Mouse (Mus musculus): ENCODE measurements at regions not wholly inside any gene's neighbourhood (a gene's known extent, or its start where the extent isn't known, plus 50 kb on each side); places are given as distances from the start of the nearest gene placed in this dataset.

DNA sequence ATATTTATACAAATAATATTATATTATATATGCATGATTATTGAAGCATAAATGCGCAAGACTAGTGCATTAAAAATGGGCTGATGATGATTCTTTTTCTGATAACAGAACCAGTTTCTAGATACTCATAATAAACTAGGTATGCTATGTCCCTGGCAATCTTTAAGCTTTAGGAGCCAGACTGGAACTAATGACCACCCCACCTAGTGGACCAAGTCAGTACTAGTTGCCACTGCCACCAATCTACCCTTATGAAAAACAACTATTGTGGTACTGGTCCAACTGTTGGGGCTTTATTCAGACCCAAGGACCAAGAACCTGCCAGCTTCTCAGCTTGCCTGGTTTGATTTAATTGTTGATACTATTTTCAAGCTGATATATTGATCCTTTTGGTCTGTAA is 722.8 kb downstream of the Dach1 start:
- DNase-seq (ENCODE audit: low spot score): no peak

GRCm38 (mm10) chr14:97440326-97440725 is 729.2 kb downstream of the Dach1 start:
- peak; percentile 12 for DNase-seq (ENCODE audit: low spot score)

- no peak for DNase-seq (ENCODE audit: low spot score)
Measured at GRCm38 (mm10) chr14:97435453-97436233, 733.9 kb downstream of the Dach1 start.

DNA sequence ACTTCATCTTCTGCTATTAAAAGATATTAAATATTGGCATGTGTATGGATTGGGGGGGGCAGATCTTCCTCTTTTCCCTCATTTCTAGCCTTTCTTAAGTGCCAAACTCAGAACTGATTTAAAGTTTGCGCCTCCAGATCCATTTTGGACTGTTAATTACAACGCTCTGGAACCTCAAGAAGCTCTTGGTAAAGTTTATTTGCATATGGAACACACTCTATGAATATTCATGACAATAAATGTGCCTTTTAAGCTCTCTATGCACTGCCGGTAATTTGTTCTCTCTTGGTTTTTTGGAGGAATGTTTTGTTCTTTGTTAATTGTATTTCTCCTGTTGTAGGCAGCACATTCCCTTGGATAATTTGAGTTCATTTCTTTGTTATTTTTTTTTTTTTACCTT is 738.3 kb downstream of the Dach1 start:
- DNase-seq (ENCODE audit: low spot score): no peak

DNA sequence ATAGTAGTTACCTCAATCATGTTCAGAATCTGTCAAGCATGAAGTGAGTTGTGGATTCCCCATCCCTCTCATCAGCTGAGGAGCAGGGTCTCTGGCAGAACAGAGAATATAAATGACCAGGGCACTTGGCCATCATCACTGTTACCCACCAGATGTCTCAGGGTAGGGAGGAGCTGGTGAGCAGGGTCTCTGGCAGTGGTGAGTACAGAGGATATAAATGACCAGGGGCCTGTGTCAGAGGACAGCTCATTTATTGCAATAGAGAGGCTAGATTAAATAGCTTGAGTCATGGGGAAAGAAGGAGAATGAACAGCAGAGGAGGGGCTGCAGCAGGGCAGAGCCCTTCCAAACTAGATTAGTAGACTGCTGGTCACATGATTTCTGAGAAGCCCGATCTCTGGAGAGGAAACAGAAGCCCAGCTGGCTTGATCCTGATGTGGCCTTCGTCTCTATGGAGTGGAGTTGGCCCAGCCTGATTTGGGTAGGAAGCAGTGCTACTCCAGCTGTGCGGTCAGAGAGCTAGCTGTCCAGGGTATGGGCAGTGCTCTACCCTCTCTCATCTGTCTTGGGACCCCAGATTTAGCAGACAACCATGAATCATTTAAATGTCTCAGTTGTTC is 766.3 kb downstream of the Dach1 start:
- peak; percentile 20 for DNase-seq (ENCODE audit: low spot score)

GRCm38 (mm10) chr14:97396385-97396784 is 773.2 kb downstream of the Dach1 start:
- DNase-seq (ENCODE audit: low spot score): no peak

DNA sequence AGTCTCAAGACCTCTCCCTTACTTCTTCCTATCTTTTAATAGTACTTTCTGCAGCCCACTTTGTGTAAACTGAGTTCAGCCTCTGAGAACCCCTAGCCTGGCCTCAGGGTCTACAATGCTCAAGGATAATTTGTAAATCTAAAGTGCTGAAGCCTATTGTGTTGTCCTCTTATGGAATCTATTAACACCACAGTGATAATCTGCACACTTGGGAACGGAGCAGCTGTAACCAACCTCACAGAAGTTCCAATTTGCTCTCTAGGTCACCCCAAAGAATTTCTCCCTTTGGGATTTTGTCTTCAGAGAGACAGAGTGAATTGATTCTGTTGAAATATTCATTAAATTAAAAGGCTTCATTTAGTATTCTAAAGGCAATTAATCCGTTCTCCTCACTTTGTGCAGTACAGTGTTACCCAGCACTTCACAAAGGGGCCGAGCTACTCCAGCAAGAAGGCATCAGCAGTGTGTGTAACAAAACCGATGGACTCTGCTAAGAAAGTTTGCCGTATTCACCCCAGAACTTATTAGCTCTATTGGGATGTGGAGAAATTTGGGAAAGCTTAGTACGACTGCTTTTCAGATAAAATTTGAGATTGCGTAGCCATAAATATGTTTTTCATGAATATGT is 773.7 kb downstream of the Dach1 start:
- no peak for DNase-seq (ENCODE audit: low spot score)

- DNase-seq (ENCODE audit: low spot score): no peak
Measured at GRCm38 (mm10) chr14:97389005-97389404, 780.6 kb downstream of the Dach1 start.

GRCm38 (mm10) chr14:97380131-97380530 is 789.4 kb downstream of the Dach1 start:
- DNase-seq (ENCODE audit: low spot score): no peak

DNA sequence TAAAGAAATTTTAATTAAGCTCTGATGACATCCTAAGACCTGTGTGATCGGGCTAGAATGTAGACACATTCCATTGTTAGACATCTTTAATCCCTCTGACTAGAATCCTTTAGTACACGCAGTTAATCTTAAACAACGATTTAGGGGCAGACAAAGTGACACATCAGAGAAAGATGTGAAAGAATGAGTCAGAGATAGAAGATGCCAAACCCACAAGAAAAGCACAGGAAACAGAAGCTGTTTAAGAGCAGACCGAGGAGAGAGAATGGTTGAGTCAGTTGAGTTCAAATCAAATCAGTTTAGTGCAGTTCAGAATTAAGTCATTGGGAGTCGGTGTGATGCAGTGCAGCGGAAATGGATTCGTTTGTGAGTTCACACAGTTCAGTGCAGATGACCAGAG is 812.6 kb downstream of the Dach1 start:
- DNase-seq (ENCODE audit: low spot score): no peak

GRCm38 (mm10) chr14:97347970-97348369 is 821.6 kb downstream of the Dach1 start:
- DNase-seq (ENCODE audit: low spot score): no peak

DNA sequence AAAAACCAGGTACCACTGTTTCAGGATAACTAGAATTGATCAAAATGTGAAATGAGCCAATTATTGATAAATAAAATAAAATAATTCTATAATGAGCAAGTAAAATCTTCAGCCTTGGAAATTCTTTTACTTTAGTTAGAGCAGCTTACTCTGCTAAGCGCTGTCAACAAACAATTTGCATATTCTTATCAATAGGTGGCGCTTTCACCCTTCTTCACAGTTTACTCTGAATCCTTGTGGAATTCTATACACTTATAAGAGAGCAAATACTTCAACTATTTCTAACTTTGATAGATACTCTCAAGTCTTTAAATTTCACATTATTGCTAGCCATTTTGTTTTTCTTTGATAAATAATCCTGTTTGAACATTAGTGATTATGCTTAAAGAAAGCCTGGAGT is 812.5 kb upstream of the Klhl1 start:
- peak; percentile 37 for DNase-seq (ENCODE audit: low spot score)

- no peak for DNase-seq (ENCODE audit: low spot score)
Measured at GRCm38 (mm10) chr14:97329979-97330378, 811.1 kb upstream of the Klhl1 start.

GRCm38 (mm10) chr14:97293109-97293508 is 774.2 kb upstream of the Klhl1 start:
- DNase-seq (ENCODE audit: low spot score): no peak

GRCm38 (mm10) chr14:97287447-97287846 is 768.5 kb upstream of the Klhl1 start:
- DNase-seq (ENCODE audit: low spot score): no peak

- DNase-seq (ENCODE audit: low spot score): no peak
Measured at GRCm38 (mm10) chr14:97258461-97258860, 739.6 kb upstream of the Klhl1 start.

All from adipocyte (in vitro differentiated cells).